Comparison of ENCODE assay signal across 11 mouse cellular contexts in genomic region chr10:95411139-95411538, GRCm38 (mm10).
"Had no signal": no experiment of that assay in that cellular context is flagged by ENCODE, and none has a peak within 500 bp of the region (broad histone marks: within the 10 kb centered on the region; RNA-seq: fewer than 3 reads in every experiment).

No protein-coding gene starts in this region.

- ATAC-seq: inflammation-experienced regulatory T-cells, adult 6 months; liver, embryonic 12.5 days; midbrain, embryonic 16.5 days had no signal

- H3K4me2 ChIP-seq: limb, embryonic 15.5 days; liver, embryonic 12.5 days; lung, embryonic 15.5 days; midbrain, embryonic 12.5 days; stomach, embryonic 15.5 days had no signal

- H3K27me3 ChIP-seq: lung, embryonic 15.5 days had no signal

- H3K9me3 ChIP-seq: limb, embryonic 15.5 days; liver, embryonic 12.5 days; lung, embryonic 15.5 days; midbrain, embryonic 12.5 days; stomach, embryonic 15.5 days had no signal

- DNase-seq: right cerebral cortex, postnatal 4 days; thymus, adult 2 months; thymus, postnatal 25 days had no signal

- H3K36me3 ChIP-seq: liver, embryonic 12.5 days; midbrain, embryonic 12.5 days; stomach, embryonic 15.5 days had no signal

- H3K9ac ChIP-seq: limb, embryonic 15.5 days; liver, embryonic 12.5 days; lung, embryonic 15.5 days; midbrain, embryonic 12.5 days; stomach, embryonic 15.5 days had no signal

- H3K27ac ChIP-seq: kidney, postnatal 0 days; limb, embryonic 15.5 days; liver, embryonic 12.5 days; lung, embryonic 15.5 days; midbrain, embryonic 12.5 days; stomach, embryonic 15.5 days had no signal

- H3K4me3 ChIP-seq: limb, embryonic 15.5 days; liver, embryonic 12.5 days; lung, embryonic 15.5 days; midbrain, embryonic 12.5 days; stomach, embryonic 15.5 days had no signal
